Mouse (Mus musculus) thymus, postnatal 14 days (tissue): ENCODE measurements around the gene Sort1.
"Not testable (repeated sequence)": the region's sequence is repeated elsewhere in the genome, so short reads cannot be mapped to it uniquely, and the experiment has no call there.

Source experiments
- DNase-seq: peaks from one replicate; pipeline ENCODE4 v3.0.0; 2021

The Sort1 gene

GRCm38 (mm10) chr3:108283781-108284601 is at the start of gene Sort1:
TSS of gene Sort1 (plus strand) at chr3:108284082.
- peak; percentile 87 for DNase-seq

GRCm38 (mm10) chr3:108237474-108238102 is 46.3 kb upstream of the Sort1 start:
- not testable (repeated sequence) for DNase-seq

- DNase-seq: no peak
These were observed 42.5 kb upstream of the Sort1 start for GRCm38 (mm10) chr3:108241243-108241839.

- DNase-seq: no peak
These were observed 37.0 kb upstream of the Sort1 start for GRCm38 (mm10) chr3:108246857-108247256.

GRCm38 (mm10) chr3:108256719-108257637 is 26.9 kb upstream of the Sort1 start, which contains the start of gene Psma5:
TSS of gene Psma5 (plus strand) at chr3:108256926.
- peak; percentile 95 for DNase-seq

- no peak for DNase-seq
These were observed 25.9 kb upstream of the Sort1 start for GRCm38 (mm10) chr3:108257831-108258500.

- no peak for DNase-seq
These were observed 24.6 kb upstream of the Sort1 start for GRCm38 (mm10) chr3:108259319-108259718.

- DNase-seq: not testable (repeated sequence)
These were observed 4.4 kb upstream of the Sort1 start for GRCm38 (mm10) chr3:108279495-108279894.

GRCm38 (mm10) chr3:108282401-108283240 is 1.3 kb upstream of the Sort1 start:
- peak; percentile 44 for DNase-seq

- DNase-seq: no peak
These were observed 681 bp upstream of the Sort1 start for GRCm38 (mm10) chr3:108283241-108283561.

GRCm38 (mm10) chr3:108285078-108285711 is 1.3 kb downstream of the Sort1 start:
- no peak for DNase-seq

- no peak for DNase-seq
These were observed 3.0 kb downstream of the Sort1 start for GRCm38 (mm10) chr3:108286671-108287439.

GRCm38 (mm10) chr3:108287811-108288805 is 4.2 kb downstream of the Sort1 start:
- no peak for DNase-seq

- no peak for DNase-seq
These were observed 5.6 kb downstream of the Sort1 start for GRCm38 (mm10) chr3:108289311-108290130.

GRCm38 (mm10) chr3:108291036-108291799 is 7.3 kb downstream of the Sort1 start:
- no peak for DNase-seq

- DNase-seq: no peak
These were observed 10.5 kb downstream of the Sort1 start for GRCm38 (mm10) chr3:108294398-108294797.
